Mouse (Mus musculus): ENCODE data around the gene Steap2. TPM values are rescaled to one million over a fixed set of nuclear protein-coding genes. Genes with fewer than 3 reads are reported as not detected.
"Not testable (repeated sequence)": the region's sequence is repeated elsewhere in the genome, so short reads cannot be mapped to it uniquely, and the experiment has no call there.

Steap2 gene
- total RNA-seq (2021) = under 1 TPM; 0.39 to 0.45 TPM

DNA sequence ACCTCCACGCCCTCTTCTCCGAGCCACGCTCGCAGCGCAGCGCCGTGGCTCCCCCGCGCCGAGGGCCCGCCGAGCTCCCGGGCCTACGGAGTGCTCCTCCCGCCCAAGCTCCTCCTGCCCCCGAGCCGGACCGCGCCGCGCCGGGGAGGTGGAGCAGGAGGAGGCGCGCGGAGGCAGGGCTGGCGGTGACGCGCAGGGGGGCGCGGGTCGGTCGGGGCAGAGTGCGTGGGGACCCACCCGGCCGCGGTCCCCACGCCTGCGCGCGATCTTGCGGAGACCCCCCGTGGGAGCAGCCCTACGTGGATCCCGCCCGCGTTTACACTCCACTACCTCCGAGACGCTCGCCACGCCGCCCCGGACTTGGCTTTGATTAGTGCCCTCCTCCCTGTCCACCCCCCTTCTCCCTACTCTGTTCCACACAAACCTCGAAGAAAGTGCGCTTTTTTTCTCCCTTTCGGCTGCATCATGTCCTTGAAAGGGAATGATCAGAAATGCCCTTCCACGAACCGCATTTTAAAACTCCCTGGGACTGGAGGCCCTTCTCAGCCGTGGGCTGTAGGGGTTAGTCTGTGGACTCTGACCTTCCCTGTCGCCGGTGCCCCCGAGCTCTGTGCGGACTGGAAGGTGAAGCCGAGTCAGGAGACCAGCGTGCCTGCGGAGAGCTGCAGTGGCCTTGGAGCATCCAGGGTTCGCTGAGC lies at the start of gene Steap2:
TSS of gene Steap2 (minus strand) at position 623 of the 698 bp plus-strand sequence.
- intact Hi-C loops (cut with DNase I) = no loop called here

DNA sequence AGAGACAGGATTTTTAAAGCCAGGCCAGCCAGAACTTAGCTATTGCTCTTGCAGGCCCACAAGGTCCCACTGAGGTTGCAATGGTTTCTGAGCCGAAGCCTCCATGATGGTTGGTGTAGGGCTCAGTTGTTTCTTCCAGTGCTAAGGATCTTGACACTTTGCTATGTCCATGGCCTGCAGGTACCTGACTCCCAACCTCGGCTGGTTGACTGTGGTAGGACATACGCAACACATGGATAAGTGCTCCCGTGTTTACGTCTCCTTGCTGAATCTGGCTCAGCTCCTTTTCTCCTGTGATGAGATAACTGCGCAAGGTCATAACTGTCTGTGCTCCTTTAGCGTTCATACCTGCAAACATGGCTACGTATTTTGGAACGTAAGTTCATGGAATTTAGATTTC lies 40.1 kb upstream of the Steap2 start:
- intact Hi-C loops (cut with DNase I) = no loop called here
- no peak for DNase-seq (ENCODE audit: low spot score)

More for the DNA sequence above, at the start of gene Steap2:
- DNase-seq (ENCODE audit: low spot score) = peak; percentile 8

DNA sequence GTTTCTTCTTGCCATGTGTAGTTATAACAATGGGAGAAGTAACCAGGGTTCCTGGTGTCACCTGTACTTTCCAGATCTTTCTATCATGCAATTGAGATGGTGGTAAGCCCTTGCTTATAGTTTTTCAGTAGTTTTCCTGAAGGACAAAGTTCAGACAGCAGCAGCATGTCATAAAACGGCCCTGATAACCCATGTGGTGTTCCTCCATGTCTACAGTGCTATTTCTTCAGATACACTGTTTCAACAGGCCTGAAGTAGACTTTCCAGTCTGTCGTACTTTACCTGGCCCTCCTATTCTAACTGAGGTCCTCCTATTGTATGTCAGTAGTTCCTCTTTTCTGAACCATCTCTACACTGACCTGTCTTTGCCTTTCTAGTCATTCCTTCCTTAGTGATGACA lies 38.5 kb upstream of the Steap2 start:
- intact Hi-C loops (cut with DNase I) = no loop called here
- DNase-seq (ENCODE audit: low spot score) = no peak

DNA sequence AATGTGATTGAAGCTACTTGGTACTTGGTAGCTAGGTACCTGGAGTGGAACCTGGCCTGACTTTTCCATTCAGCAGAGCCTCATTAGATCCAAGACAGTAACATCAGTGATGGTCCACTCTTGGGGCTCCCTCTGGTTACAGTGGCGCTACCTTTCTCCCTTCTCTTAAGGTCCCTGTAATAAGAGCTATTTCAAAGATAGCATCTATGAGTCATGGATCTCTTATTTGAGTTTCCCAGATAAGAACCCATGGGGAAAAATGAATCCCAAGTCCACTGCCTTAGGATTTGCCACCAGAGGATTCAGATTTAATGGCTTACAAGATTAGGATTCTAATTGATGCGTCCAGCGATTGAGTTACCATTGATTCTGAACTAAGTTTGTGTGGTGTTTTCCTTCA lies 37.8 kb upstream of the Steap2 start:
- intact Hi-C loops (cut with DNase I) = no loop called here
- DNase-seq (ENCODE audit: low spot score) = no peak

DNA sequence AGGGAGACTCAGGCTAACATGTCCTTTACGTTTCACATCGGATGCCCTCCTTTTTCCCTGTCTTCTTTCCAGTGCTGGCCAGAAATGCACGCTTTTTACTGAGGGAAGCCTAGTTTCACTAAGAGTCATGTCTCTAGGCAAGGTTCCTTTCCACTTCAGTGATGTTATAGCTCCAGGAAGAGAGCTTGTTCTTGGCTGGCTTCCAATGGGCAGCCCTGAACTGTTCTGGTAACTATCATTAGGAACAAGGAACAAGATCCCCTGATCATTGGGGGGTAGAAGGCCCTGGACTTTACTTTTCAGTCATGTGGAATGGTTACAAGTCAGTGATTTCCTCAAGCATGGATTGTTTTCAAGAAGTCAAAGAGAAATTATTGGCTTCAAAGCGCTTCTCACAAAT lies 35.5 kb upstream of the Steap2 start:
- DNase-seq (ENCODE audit: low spot score) = no peak
- intact Hi-C loops (cut with DNase I) = no loop called here

DNA sequence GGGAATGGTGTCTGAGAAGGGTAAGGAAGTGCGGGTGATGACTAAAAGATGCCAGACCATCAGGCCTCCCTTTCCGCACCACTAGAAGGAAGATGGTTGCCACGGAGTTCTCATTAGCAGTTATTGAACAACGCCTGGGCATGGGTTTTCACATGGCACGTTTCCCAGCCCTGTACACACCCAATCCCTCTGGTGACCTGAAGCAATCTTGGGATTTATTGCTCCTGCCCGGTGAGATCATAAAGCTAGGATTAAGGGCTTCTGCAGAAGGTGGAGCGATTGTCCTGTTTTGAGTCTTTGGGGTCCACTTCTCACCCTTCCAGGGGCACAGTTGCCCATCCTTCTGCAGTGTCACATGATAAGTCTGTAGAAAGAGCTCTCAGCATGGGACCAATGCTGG lies 27.8 kb upstream of the Steap2 start:
- no peak for DNase-seq (ENCODE audit: low spot score)
- intact Hi-C loops (cut with DNase I) = no loop called here

DNA sequence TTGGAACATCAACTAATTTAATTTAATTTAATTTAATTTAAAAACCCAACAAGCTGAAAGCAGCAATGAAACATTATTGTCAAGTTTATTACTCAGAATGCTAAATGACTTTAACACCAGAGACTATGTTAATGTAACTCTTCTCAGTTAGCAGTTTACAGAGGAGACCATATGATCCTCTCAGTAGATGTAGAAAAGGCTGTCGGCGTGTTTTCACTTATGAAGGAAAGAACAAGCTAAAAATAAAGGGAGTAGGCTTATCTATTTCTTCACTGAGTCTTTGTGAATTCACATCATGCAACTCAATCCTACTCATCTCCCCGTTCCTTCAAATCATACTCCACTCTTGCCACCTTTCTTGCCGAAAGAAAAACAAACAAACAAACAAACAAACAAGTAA lies 16.7 kb upstream of the Steap2 start:
- intact Hi-C loops (cut with DNase I) = no loop called here
- DNase-seq (ENCODE audit: low spot score) = no peak

DNA sequence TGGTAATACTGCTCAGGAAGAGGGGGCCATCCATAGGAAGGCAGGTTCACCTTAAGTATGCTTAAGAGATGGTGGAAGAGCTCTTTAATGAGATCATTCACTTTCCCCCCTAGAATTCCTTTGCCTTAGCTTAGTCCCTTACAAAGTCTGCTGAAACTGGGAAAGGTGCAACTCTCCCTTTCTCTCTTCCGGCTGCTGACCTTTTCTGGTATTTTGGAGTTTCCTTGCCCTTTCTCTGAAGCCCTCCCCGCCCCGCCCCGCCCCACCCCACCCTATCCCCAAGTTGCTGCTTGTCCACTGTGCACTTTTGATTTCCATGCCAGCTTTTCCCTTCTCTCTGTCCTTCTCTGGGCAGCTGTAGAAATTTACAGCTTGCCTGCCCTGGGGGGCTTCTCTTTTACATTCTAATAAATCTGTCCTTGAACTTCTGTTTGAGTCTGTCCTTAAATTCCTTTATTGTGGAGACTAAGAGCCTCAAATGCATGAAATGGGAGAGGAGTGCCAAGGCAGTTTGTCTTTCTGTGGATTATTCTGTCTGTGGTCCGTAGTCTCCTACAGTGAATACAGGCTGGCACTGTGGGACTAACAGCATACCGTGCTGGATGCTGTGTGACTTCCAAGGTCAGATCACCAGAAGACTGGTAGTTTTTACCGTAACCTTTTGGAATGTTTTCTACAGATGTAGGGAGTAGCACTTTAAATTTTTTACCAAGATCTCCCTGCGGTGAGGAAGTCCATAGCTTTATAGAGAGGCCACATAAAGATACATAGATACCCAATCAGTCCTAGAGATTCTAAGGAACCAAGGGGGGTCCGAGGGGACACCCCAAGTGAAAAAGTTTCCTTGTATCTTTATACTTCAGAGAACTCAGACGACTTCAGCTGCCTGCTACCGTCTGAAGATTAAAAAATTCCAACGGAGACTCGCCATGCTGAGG lies 13.2 kb upstream of the Steap2 start:
- intact Hi-C loops (cut with DNase I) = no loop called here
- DNase-seq (ENCODE audit: low spot score) = no peak

DNA sequence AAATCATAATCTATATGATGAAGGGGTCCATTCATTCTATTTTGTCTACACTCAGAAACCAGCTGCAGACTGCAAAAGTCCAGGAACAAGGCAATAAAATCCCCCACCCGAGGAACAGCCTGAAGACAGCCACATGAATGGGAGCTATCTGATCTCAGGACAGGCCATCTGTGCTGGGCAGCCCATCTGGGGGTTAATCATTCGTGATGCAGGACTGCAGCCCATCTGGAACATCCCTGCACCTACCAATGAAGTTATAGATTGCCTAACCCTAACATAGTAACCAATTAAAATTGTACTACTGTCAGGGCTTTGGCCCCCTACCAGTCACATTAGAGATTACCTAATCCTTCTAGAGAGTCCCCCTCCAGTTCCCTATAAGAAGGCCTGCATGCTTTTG lies 10.6 kb upstream of the Steap2 start:
- no peak for DNase-seq (ENCODE audit: low spot score)
- intact Hi-C loops (cut with DNase I) = no loop called here

DNA sequence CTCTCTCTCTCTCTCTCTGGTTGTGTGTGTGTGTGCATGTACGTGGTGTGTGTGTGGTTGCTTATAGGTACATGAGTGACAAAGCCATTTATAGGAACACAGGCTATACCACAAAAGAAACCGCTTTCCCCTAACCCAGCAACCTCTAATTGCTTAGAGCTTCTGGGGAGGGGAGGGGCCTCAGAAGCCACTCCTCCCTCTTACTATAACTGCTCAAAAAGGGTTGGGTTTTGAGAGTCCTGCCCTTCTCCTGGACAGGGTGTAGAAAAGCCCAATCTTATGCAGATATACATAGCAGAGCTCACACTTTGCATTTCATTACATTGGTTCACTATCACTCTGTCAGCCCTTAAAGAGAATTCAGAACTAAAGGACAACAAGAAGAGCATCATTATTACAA lies 6.0 kb upstream of the Steap2 start:
- intact Hi-C loops (cut with DNase I) = no loop called here
- DNase-seq (ENCODE audit: low spot score) = no peak

DNA sequence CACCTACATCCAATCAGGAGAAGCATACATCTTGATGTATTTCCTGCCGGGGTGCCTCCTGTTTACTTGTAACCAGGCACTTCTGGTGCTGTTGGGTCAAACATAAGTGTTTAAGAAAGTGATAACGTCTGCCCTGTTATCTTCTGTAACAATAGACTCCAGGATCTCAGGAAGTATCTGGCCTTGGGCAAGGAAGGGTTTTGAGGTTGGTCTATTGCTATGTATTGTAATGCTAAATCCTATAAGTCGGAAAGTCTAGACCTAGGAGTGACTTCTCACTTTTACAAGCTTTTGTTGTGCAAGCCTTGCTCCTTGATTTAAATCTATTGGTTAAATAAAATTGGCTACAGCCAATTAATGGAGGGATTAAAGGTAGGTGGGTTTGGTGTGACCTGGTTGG lies 4.5 kb upstream of the Steap2 start:
- intact Hi-C loops (cut with DNase I) = no loop called here
- DNase-seq (ENCODE audit: low spot score) = no peak

DNA sequence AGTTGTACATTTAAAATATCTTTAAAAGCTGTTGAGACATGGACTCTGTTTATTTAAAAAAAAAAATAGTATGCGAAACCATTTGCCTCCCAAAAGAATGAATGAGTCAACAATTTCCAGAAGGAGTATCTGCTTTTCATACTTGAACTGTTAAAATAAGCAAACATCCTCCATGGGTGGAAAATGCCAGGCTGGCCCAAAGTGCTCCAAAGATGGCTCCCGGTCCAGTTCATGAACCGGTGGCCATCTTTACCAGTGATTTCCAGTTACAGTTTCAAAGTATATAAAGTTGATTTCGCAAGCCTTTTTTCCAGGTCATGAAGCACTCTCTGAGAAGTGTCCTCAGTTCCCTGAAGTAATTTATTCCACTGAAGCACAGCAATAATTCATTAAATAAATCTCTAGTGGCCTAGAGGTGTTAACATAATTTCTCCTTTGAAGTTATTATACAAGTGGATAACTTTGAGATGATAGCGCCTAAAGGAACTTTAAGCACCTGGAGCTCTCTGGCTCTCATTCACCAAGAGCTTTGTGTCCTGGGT lies 1.1 kb upstream of the Steap2 start:
- intact Hi-C loops (cut with DNase I) = no loop called here
- DNase-seq (ENCODE audit: low spot score) = no peak

DNA sequence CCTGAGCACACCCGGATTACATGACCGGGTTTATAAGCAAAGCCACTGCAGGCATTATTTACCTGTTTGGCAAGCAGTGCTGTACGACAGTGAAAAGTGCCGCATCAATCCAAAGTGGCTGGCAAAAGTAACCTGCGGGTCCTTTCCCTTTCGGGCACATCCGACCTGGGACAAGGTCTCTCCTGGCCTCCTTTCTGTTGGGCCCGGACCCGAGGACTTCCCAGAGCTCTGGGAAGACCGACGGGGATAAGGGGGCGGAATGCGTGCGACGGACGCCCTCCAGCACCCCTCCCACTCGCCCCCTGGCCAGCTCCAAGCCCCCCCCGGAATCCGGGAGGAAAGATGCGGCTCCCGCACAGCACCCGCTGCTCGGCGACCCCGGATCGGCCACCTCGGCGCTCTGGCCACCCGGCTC lies 830 bp downstream of the Steap2 start:
- intact Hi-C loops (cut with DNase I) = no loop called here
- DNase-seq (ENCODE audit: low spot score) = no peak

DNA sequence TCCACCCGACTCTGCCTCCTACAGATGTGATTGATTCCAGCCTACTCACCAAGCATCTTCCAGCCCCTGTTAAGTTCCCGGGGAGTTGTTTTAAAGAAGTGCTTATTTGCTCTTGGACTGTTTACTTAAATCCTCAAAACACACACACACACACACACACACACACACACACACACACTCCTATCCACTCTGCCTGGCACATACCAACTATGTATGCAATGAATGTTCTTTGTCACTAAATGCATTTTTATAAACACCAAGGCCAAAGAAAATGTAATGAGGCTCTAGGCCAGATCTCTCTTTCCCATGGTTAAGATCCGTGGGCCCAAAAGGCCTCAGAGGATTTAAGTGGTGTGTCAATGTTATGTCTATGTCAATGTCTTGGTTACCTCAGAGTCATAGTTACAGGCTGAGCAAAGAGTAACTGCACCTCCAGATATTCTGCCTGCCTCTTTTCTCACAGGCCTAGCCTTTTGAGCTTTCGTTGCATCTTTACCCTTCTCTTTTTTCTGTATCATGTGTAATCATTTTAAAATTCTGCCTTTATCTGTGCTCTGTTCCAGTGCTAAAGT lies 2.1 kb downstream of the Steap2 start:
- no peak for DNase-seq (ENCODE audit: low spot score)
- intact Hi-C loops (cut with DNase I) = no loop called here

DNA sequence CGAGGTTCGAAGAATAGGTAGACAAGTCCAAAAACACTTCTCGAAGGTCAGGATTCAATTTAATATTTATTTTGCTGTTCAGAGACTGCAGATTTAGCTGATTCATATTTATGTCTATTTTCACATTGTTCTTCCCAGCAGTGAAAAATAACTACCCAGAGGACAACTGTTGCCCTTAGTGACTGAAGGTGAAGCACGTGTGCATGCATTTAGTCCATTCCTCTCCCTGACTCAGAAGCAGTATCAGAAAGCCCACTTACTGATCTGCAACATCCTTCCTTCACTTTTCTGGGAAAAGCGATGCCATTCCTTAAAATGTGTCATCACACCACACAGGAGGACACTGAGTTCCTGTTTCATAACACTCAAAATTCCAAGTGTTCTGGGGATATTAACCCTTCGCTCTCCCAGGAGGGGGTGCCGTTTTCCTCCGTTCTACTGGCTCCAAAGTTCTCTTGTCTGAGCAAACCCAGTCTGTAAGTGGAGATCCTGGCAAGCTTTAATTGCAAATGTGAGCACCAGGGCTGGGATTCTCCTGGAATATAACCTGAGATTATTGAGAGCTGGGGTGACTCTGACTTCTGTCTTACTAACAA lies 5.3 kb downstream of the Steap2 start:
- intact Hi-C loops (cut with DNase I) = no loop called here

DNA sequence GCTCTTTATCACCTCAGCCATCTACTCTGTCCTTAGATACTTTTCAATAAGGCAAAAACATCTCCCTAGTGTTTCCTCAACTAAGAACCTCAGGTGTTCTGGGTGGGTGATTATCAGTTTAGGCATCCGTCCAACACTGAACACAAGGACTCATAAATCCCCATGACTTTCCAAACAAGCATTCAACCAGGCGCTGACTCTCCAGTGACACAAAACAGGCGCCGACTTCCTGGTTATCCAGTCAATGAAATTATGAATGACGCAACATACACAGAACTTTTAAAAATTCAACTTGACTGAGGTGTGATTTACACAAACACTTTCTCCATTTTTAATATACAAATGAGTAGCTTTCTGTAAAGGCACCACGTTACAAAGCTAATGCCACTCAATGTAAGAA lies 6.2 kb downstream of the Steap2 start:
- intact Hi-C loops (cut with DNase I) = no loop called here
- DNase-seq (ENCODE audit: low spot score) = no peak

More for the DNA sequence above, 5.3 kb downstream of the Steap2 start:
- no peak for DNase-seq (ENCODE audit: low spot score)

DNA sequence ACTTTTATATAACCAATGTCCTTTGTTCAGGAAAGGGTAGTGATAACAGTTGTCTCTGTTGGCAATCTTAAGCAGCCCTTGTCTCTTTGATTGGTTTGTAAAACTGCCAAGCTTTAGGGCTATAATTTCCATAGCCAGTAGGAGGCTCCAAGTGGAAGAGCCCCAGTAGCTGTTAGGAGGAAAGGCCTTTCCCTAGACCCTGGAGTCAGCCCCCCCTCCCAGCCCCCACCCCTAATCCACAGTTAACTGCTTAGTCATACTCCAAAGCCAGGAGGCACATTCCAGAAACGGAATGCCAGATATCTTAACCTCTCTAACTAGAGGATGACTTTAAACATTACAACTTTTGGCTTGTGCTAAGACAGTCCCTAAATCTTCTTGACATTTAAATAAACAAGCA lies 7.4 kb downstream of the Steap2 start:
- intact Hi-C loops (cut with DNase I) = no loop called here
- no peak for DNase-seq (ENCODE audit: low spot score)

DNA sequence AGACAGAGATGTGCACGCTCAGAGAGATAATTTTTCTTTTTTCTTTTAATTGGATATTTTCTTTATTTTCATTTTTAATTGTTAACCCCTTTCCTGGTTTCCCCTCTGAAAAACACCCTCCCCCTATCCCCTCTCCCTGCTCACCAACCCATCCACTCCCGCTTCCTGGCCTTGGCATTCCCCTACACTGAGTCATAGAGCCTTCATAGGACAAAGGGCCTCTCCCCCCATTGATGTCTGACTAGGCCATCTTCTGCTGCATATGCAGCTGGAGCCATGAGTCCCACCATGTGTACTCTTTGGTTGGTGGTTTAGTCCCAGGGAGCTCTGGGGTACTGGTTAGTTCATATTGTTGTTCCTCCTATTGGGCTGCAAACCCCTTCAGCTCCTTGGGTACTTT lies 9.4 kb downstream of the Steap2 start:
- intact Hi-C loops (cut with DNase I); DNase-seq (ENCODE audit: low spot score): not testable (repeated sequence)

DNA sequence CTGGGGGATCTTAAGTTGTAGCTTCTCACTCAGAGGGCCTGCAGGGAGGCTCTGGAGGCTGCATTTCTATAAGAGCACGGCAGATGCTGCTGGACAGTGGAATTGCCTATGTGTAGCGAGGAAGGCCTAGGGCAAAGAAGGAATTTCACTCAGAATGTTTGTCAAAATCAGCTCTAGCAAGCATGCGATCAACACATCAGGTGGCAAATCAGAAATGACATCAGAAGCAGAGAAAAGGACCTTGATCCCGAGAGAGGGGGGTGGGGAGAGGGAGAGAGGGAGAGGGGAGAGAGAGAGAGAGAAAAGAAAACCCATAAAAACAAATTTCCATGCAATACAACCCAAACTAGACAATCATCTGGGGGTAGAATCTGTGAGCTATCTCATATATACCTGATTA lies 11.1 kb downstream of the Steap2 start:
- intact Hi-C loops (cut with DNase I) = no loop called here
- no peak for DNase-seq (ENCODE audit: low spot score)

DNA sequence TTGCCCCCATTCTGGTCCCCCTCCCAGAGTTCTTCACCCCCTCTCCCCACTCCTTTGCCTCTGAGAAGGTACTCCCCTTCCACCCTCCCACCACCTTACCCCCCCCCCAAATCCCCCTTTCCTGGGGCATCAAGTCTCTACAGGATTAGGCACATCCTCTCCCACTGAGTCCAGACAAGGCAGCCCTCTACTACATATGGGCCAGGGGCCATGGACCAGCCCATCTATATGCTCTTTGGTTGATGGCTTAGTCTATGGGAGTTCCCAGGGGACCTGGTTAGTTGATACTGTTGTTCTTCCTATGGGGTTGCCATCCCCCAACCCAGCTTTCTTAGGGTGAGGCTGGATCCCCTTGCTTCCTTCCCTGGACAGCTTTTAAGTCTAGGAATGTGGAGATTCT lies 14.9 kb downstream of the Steap2 start:
- DNase-seq (ENCODE audit: low spot score) = no peak
- intact Hi-C loops (cut with DNase I) = no loop called here
